Mouse (Mus musculus): ENCODE measurements at regions not wholly inside any gene's neighbourhood (a gene's known extent, or its start where the extent isn't known, plus 50 kb on each side); places are given as distances from the start of the nearest gene placed in this dataset.
A peak's percentile ranks its signal among the peaks of the same experiment; 100 is the strongest.

- DNase-seq (ENCODE audit: low read depth, low spot score), result no peak
- WGBS, result 62% methylated on average over 3 of the region's 3 CpGs
Measured at GRCm38 (mm10) chr1:122607309-122607708, 1039.5 kb upstream of the Ddx18 start.

GRCm38 (mm10) chr1:122575954-122576353 is 1008.2 kb upstream of the Ddx18 start:
- 53% methylated on average over 4 of the region's 4 CpGs for WGBS
- DNase-seq (ENCODE audit: low read depth, low spot score), result no peak

GRCm38 (mm10) chr1:122551596-122551995 is 983.8 kb upstream of the Ddx18 start:
- WGBS, result 90% methylated on average over 1 of the region's 1 CpGs
- DNase-seq (ENCODE audit: low read depth, low spot score), result no peak

- 56% methylated on average over 2 of the region's 2 CpGs for WGBS
- no peak for DNase-seq (ENCODE audit: low read depth, low spot score)
Measured at GRCm38 (mm10) chr1:122509580-122509979, 941.8 kb upstream of the Ddx18 start.

GRCm38 (mm10) chr1:122501707-122502106 is 933.9 kb upstream of the Ddx18 start:
- 10% methylated on average over 4 of the region's 4 CpGs for WGBS

GRCm38 (mm10) chr1:122478003-122478402 is 910.2 kb upstream of the Ddx18 start:
- 58% methylated on average over 1 of the region's 1 CpGs for WGBS
- DNase-seq (ENCODE audit: low read depth, low spot score), result no peak

More at GRCm38 (mm10) chr1:122501707-122502106, 933.9 kb upstream of the Ddx18 start:
- no peak for DNase-seq (ENCODE audit: low read depth, low spot score)

- DNase-seq (ENCODE audit: low read depth, low spot score), result no peak
- 63% methylated on average over 3 of the region's 3 CpGs for WGBS
Measured at GRCm38 (mm10) chr1:122463931-122464330, 896.1 kb upstream of the Ddx18 start.

- DNase-seq (ENCODE audit: low read depth, low spot score), result no peak
- 57% methylated on average over 2 of the region's 2 CpGs for WGBS
Measured at GRCm38 (mm10) chr1:122459056-122459455, 891.3 kb upstream of the Ddx18 start.

- DNase-seq (ENCODE audit: low read depth, low spot score), result no peak
- WGBS, result 61% methylated on average over 4 of the region's 4 CpGs
Measured at GRCm38 (mm10) chr1:122454881-122455280, 887.1 kb upstream of the Ddx18 start.

GRCm38 (mm10) chr1:122453617-122454016 is 885.8 kb upstream of the Ddx18 start:
- WGBS, result 50% methylated on average over 3 of the region's 3 CpGs
- DNase-seq (ENCODE audit: low read depth, low spot score), result no peak

- 74% methylated on average over 3 of the region's 3 CpGs for WGBS
- DNase-seq (ENCODE audit: low read depth, low spot score), result no peak
Measured at GRCm38 (mm10) chr1:122439358-122439757, 871.6 kb upstream of the Ddx18 start.

- WGBS, result 73% methylated on average over 2 of the region's 2 CpGs
- no peak for DNase-seq (ENCODE audit: low read depth, low spot score)
Measured at GRCm38 (mm10) chr1:122423503-122423902, 855.7 kb upstream of the Ddx18 start.

- DNase-seq (ENCODE audit: low read depth, low spot score), result no peak
- 90% methylated on average over 2 of the region's 2 CpGs for WGBS
Measured at GRCm38 (mm10) chr1:122396342-122396741, 828.6 kb upstream of the Ddx18 start.

GRCm38 (mm10) chr1:122393660-122394355 is 826.0 kb upstream of the Ddx18 start:
- WGBS, result 73% methylated on average over 3 of the region's 3 CpGs
- no peak for DNase-seq (ENCODE audit: low read depth, low spot score)

GRCm38 (mm10) chr1:122357015-122357414 is 789.2 kb upstream of the Ddx18 start:
- peak; percentile 100 for DNase-seq (ENCODE audit: low read depth, low spot score)
- WGBS, result 92% methylated on average over 16 of the region's 16 CpGs

- DNase-seq (ENCODE audit: low read depth, low spot score), result no peak
Measured at GRCm38 (mm10) chr1:122351530-122351929, 783.7 kb upstream of the Ddx18 start.

GRCm38 (mm10) chr1:122333267-122333666 is 765.5 kb upstream of the Ddx18 start:
- no peak for DNase-seq (ENCODE audit: low read depth, low spot score)
- WGBS, result 73% methylated on average over 6 of the region's 6 CpGs

GRCm38 (mm10) chr1:122328276-122328675 is 760.5 kb upstream of the Ddx18 start:
- no peak for DNase-seq (ENCODE audit: low read depth, low spot score)
- WGBS, result 26% methylated on average over 1 of the region's 1 CpGs
